In genomic region chr3:156407112-156407511, GRCm38 (mm10) we compare ENCODE assay signal across 24 mouse cellular contexts.
"Had no signal": no experiment of that assay in that cellular context is flagged by ENCODE, and none has a peak within 500 bp of the region (broad histone marks: within the 10 kb centered on the region; RNA-seq: fewer than 3 reads in every experiment).

No protein-coding gene starts in this region.

- H3K27me3 ChIP-seq: heart, embryonic 12.5 days; hindbrain, embryonic 12.5 days; intestine, embryonic 15.5 days; limb, embryonic 12.5 days had no signal

- H3K4me1 ChIP-seq: heart, embryonic 10.5 days; heart, embryonic 12.5 days; hindbrain, embryonic 10.5 days; hindbrain, embryonic 12.5 days; intestine, embryonic 15.5 days; limb, embryonic 10.5 days; limb, embryonic 12.5 days had no signal

- DNase-seq: gastrocnemius, postnatal 14 days; gastrocnemius, postnatal 36 days; heart, adult 11 months; heart, postnatal 10 days; heart, postnatal 4 days; kidney, adult 18-20 months; kidney, adult 8-10 months; kidney, postnatal 10 days; kidney, postnatal 25 days; kidney, postnatal 4 days; liver had no signal

- H3K27ac ChIP-seq: heart, embryonic 10.5 days; hindbrain, embryonic 10.5 days; hindbrain, embryonic 12.5 days; hindbrain, embryonic 14.5 days; intestine, embryonic 15.5 days; layer of hippocampus, adult 2 months; left cerebral cortex, adult 2 months; limb, embryonic 10.5 days; limb, embryonic 12.5 days had no signal

- ATAC-seq: hindbrain, embryonic 16.5 days; inflammation-experienced regulatory T-cells, adult 6 months; intestine, embryonic 15.5 days; intestine, postnatal 0 days had no signal

- H3K36me3 ChIP-seq: heart, embryonic 10.5 days; heart, embryonic 12.5 days; hindbrain, embryonic 10.5 days; hindbrain, embryonic 12.5 days; intestine, embryonic 15.5 days; limb, embryonic 10.5 days; limb, embryonic 12.5 days had no signal

- H3K9ac ChIP-seq: heart, embryonic 12.5 days; hindbrain, embryonic 12.5 days; hindbrain, embryonic 14.5 days; intestine, embryonic 15.5 days; limb, embryonic 12.5 days had no signal

- H3K4me3 ChIP-seq: heart, embryonic 10.5 days; heart, embryonic 12.5 days; hindbrain, embryonic 10.5 days; hindbrain, embryonic 12.5 days; intestine, embryonic 15.5 days; layer of hippocampus, adult 2 months; left cerebral cortex, adult 2 months; limb, embryonic 10.5 days; limb, embryonic 12.5 days had no signal
